Mouse (Mus musculus): Measurements from ENCODE around the gene Ranbp17.

Gene Ranbp17

GRCm38 (mm10) chr11:33234134-33234533 lies 279.4 kb downstream of the Ranbp17 start:
- no peak for DNase-seq (ENCODE audit: low spot score in 2 of 2)

- no peak for DNase-seq (ENCODE audit: low spot score in 2 of 2)
Observed at GRCm38 (mm10) chr11:33232056-33232455, 281.5 kb downstream of the Ranbp17 start.

- DNase-seq (ENCODE audit: low spot score in 2 of 2), result no peak
Observed at GRCm38 (mm10) chr11:33228186-33228585, 285.4 kb downstream of the Ranbp17 start.

- no peak for DNase-seq (ENCODE audit: low spot score in 2 of 2)
Observed at GRCm38 (mm10) chr11:33226516-33226915, 287.0 kb downstream of the Ranbp17 start.

DNA sequence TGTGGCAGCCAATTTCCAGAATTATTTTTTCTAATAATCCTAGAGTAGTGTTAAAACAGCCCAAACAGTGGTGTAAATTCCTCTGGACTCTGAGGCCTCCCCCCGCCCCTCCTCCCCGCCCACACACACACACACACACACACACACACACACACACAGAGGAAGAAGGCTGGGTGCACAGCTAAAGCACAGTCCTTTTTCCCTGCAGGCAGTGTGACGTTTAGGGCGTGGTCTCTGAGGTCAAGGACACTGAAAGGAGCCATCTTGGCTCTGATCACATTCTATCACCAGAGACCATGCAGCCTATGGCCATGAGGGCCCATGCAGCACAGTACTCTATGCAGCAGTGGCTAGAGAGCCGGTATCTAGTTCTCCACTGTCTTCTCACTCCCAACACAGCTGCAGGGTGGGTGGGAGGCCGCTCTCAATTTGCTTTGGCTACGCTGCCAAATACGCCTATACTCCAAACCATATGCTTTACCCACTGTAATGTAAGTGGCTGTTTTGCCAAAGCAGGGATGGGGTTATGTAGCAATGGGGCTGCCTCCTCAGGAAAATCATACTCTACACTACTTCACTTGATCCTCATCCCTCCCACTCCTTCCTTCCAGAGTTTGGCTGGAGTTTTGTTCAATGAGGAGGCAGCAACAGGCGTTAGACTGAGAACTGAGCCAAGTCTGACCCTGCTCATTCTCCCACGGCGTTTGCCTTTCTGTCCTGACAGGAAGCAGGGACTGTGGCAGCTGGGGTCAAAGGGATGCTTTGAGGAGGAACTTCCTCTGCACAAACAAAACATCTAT lies 291.8 kb downstream of the Ranbp17 start:
- DNase-seq (ENCODE audit: low spot score in 2 of 2), result no peak

- no peak for DNase-seq (ENCODE audit: low spot score in 2 of 2)
Observed at GRCm38 (mm10) chr11:33220763-33221162, 292.8 kb downstream of the Ranbp17 start.

GRCm38 (mm10) chr11:33217384-33218079 lies 296.0 kb downstream of the Ranbp17 start:
- DNase-seq (ENCODE audit: low spot score in 2 of 2), result no peak

- DNase-seq (ENCODE audit: low spot score in 2 of 2), result no peak
Observed at GRCm38 (mm10) chr11:33207411-33207810, 306.1 kb downstream of the Ranbp17 start.

- no peak for DNase-seq (ENCODE audit: low spot score in 2 of 2)
Observed at GRCm38 (mm10) chr11:33204966-33205365, 308.6 kb downstream of the Ranbp17 start.

DNA sequence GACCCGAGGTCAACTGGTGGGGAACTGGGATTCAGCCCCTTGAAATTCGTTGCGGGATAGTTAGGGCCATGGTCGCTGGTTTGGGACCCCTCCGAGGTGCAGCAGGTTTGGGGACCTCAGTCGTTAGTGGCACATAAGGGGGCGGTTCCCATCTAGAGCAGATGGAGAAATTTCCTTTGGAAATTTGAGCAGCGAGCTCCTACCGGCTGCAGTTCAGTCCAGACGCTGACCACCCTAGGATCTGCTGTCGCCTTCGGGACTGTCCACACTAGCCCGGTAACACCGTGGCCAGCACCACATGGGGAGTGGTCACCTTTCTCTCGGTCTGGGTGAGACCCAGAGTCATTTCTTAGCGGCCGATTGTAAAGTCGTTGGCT lies 309.2 kb downstream of the Ranbp17 start:
- no peak for DNase-seq (ENCODE audit: low spot score in 2 of 2)

- DNase-seq (ENCODE audit: low spot score in 2 of 2), result peak in 1 of 2 experiments; percentile 28
Observed at GRCm38 (mm10) chr11:33203383-33204328, 309.9 kb downstream of the Ranbp17 start, which contains the start of gene Tlx3. Gene Tlx3 (minus strand): TSS chr11:33203589.

GRCm38 (mm10) chr11:33202972-33203371 lies 310.6 kb downstream of the Ranbp17 start:
- DNase-seq (ENCODE audit: low spot score in 2 of 2), result no peak

- DNase-seq (ENCODE audit: low spot score in 2 of 2), result no peak
Observed at GRCm38 (mm10) chr11:33202296-33202695, 311.2 kb downstream of the Ranbp17 start.

GRCm38 (mm10) chr11:33201626-33202010 lies 311.9 kb downstream of the Ranbp17 start:
- no peak for DNase-seq (ENCODE audit: low spot score in 2 of 2)

DNA sequence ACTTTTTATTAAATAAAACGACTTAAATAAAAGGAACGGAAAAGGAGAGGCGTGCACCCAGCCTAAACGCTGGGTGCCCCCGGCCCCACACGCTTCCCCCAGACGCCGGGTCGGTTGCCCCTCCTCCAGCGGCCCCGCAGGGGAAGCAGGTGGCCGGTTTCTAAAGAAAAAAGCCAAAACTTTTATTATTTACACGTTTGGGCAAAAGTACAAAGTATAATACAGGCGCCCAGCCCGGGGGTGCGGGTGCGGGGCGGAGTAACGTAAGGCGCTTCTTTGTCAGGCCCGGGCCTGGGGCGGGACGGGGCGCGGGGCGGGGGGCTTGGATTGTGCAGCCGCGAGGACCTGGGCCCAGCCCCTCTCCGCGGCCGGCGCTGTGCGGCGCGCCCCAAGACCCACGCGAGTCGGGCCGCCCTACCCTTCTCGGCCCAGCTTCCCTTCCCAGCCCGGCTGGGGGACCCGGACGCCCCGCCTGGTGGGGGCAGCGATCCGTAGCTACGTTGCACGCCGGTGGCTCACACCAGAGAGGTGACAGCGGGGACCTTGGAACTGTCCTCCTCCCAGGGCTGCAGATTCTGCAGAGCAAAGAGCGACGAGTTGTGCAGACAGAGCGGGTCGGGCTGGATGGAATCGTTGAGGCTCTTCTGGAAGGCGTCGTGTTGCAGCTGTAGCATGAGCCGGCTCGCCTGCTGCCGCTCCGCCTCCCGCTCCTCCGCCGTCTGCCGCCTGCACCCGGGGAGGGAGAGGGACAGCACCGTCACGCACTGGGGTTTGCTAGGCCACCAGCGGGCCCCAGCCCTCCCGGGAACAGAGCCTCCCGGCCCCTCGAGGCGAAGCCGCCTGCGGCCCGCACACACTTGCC lies 312.6 kb downstream of the Ranbp17 start:
- DNase-seq (ENCODE audit: low spot score in 2 of 2), result peak in 1 of 2 experiments; percentile 13

DNA sequence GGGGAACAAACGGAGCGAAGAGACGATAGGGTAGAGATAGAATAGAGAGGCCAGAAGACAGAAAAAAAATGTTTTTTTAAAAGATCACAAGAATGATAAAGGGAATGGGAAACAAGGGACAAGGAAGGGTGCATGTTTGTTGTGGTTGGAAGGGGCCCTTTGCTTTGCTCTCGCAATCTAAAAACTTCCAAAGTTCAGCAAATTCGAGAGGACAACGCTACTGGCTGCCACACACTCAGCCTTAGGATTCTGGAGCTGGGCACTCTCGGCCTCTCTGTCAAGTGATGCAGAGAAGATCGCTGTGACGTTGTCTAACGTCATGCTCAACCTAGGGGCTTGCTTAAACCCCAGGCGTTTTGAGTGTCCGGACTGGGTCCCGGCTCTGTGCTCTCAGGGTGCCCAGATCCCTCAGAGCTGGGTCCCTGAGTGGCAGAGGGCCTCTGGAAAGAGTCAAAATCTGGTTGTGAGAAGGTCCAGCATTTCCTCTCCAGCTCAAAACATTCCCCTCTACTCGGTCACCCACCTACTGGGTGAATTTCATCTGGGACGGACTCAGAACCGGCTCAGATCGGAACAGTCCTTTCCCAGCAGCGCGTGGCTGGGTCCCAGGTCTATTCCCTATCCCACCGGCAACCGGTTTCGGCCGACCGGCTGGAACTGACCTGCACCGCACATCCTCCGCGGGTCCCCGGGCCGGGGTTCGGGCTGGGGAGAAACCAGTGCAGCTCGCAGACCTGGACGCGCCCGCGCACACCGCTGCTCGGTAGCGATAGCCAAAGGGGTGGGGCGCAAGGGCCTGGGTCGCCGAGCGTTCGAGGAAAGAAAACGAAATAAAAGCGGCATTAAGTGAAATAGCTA lies 313.4 kb downstream of the Ranbp17 start:
- DNase-seq (ENCODE audit: low spot score in 2 of 2), result no peak

DNA sequence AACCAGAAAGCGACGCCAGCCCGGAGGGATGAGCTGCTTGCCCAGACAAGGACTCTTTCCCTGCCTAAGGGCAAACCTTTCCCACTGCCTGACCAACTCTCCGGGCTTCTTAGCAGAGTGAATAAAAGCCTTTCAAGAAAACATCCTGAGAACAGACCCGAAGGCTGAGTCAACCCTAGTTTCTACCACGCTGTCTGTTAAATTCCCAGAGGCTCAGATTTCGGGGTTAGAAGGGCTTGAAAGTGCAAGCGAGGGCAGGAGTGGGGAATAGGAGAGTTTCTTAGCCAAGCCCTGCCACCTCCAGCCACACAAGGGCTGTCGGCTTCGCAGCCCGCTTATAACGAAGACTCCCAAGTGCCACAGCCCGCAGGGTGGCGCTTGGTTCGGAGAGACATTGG lies 314.4 kb downstream of the Ranbp17 start:
- no peak for DNase-seq (ENCODE audit: low spot score in 2 of 2)

DNA sequence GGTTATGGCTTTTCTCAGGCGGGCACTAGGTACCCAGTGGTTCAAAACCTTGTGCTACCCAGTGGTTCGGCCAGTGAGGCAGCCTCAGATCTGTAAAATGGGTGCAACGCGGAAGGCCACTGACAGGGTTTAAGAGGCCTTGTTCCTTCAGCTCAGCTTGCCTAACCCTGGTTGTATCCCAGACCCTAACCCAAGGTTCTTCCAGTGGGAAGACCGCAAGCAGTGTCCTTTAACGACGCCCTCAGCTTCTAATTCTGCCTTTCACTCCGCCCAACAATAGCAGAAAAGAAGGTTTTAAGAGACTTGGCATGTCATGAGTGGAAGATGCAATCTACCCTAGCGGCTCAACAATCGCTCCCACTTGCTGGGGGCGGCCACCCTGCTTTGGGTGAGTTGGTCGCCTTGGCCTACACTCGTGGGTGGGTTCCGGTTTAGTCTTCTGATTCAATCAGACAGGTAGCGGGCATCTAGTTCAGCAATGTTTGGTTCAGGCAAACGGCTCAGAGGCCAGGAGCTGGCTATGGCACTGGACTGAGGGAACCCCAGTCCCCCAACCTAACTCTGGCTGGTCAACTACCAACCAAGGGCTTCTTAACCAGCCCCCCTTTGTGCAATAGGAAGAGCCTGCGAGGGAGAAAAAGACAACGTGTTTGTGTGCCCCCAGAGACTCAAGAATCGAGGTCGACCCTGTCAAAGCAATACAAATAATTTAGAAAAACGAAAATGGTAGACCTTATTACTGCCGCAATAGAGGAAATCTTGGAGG lies 315.0 kb downstream of the Ranbp17 start:
- DNase-seq (ENCODE audit: low spot score in 2 of 2), result no peak

- no peak for DNase-seq (ENCODE audit: low spot score in 2 of 2)
Observed at GRCm38 (mm10) chr11:33197673-33198072, 315.9 kb downstream of the Ranbp17 start.
